18 mouse cellular contexts compared by ENCODE assay signal in genomic region chr17:86414608-86415007, GRCm38 (mm10).
DNase-seq lines count a peak whose midpoint lies in the region; ATAC-seq and TF ChIP-seq lines count a peak whose summit lies in the region.
"Had no signal": no experiment of that assay in that cellular context is flagged by ENCODE, and none has a peak within 500 bp of the region (broad histone marks: within the 10 kb centered on the region; RNA-seq: fewer than 3 reads in every experiment).

No protein-coding gene starts in this region.

- DNase-seq in hindbrain, embryonic 11.5 days (ENCODE audit: low spot score) = peak; percentile 64
- DNase-seq in hindbrain, embryonic 14.5 days (ENCODE audit: low spot score) = no peak
- DNase-seq in brain, embryonic 14.5 days (ENCODE audit: low read depth) = peak; percentile 52
- peak; percentile 73 for DNase-seq in embryo, embryonic 11 days
- DNase-seq in midbrain, embryonic 11.5 days (ENCODE audit: low spot score, missing footprints) = peak; percentile 96
- no peak for DNase-seq in urinary bladder, adult 18-20 months (ENCODE audit: low spot score in 2 of 2)
- DNase-seq in layer of hippocampus, adult 8-10 months (ENCODE audit: low spot score in 2 of 2) = no peak
- DNase-seq in adrenal gland, postnatal 25 days = no peak
- DNase-seq: cerebellum, adult 9-11 months; gastrocnemius, postnatal 14 days; heart, postnatal 10 days; lung, postnatal 10 days; right cerebral cortex, postnatal 14 days had no signal

- no peak overlapping the region for H3K9ac ChIP-seq in hindbrain, embryonic 11.5 days (ENCODE audit: low read depth, low read length)
- no peak overlapping the region for H3K9ac ChIP-seq in hindbrain, embryonic 14.5 days
- no peak overlapping the region for H3K9ac ChIP-seq in midbrain, embryonic 11.5 days (ENCODE audit: low read length)
- H3K9ac ChIP-seq: embryonic facial prominence, embryonic 13.5 days; liver, embryonic 14.5 days; neural tube, embryonic 13.5 days had no signal

- no peak for TF ChIP-seq POLR2A in brain, embryonic 14.5 days (IDR thresholded peaks at IDR 0.05; ENCODE audit: borderline replicate concordance, extremely low read depth, insufficient read depth, insufficient read length, poor library complexity, severe bottlenecking)

- 0 out of 2 replicates have a peak overlapping the region, but pooled peaks have one; percentile 5 for H3K4me2 ChIP-seq in hindbrain, embryonic 11.5 days (replicated peaks; ENCODE audit: low read depth, low read length)
- no peak overlapping the region for H3K4me2 ChIP-seq in hindbrain, embryonic 14.5 days (replicated peaks)
- no peak overlapping the region for H3K4me2 ChIP-seq in midbrain, embryonic 11.5 days
- H3K4me2 ChIP-seq: embryonic facial prominence, embryonic 13.5 days; neural tube, embryonic 13.5 days had no signal

- 48% methylated on average over 8 of the region's 8 CpGs for WGBS in hindbrain, embryonic 11.5 days
- WGBS in hindbrain, embryonic 14.5 days = 37% methylated on average over 8 of the region's 8 CpGs
- WGBS in midbrain, embryonic 11.5 days = 45% methylated on average over 8 of the region's 8 CpGs

- H3K36me3 ChIP-seq in hindbrain, embryonic 11.5 days (ENCODE audit: control insufficient read depth, insufficient read depth, low read length) = no peaks in the 10 kb centered on the region
- H3K36me3 ChIP-seq in hindbrain, embryonic 14.5 days (replicated peaks; ENCODE audit: control insufficient read depth, insufficient read depth) = no peaks in the 10 kb centered on the region
- H3K36me3 ChIP-seq in midbrain, embryonic 11.5 days (ENCODE audit: control insufficient read depth, insufficient read depth, low read length) = no peaks in the 10 kb centered on the region
- H3K36me3 ChIP-seq: embryonic facial prominence, embryonic 13.5 days; neural tube, embryonic 13.5 days had no signal

- H3K4me3 ChIP-seq in hindbrain, embryonic 11.5 days (ENCODE audit: low read depth, low read length) = no peak overlapping the region
- no peak overlapping the region for H3K4me3 ChIP-seq in hindbrain, embryonic 14.5 days (replicated peaks; ENCODE audit: low read length)
- no peak overlapping the region for H3K4me3 ChIP-seq in midbrain, embryonic 11.5 days (ENCODE audit: low read depth, low read length)
- H3K4me3 ChIP-seq: embryonic facial prominence, embryonic 13.5 days; neural tube, embryonic 13.5 days had no signal

- no peak overlapping the region for H3K27ac ChIP-seq in hindbrain, embryonic 11.5 days (ENCODE audit: low read depth, low read length)
- H3K27ac ChIP-seq in hindbrain, embryonic 14.5 days = no peak overlapping the region
- H3K27ac ChIP-seq in midbrain, embryonic 11.5 days (ENCODE audit: low read depth, low read length) = no peak overlapping the region
- H3K27ac ChIP-seq: embryonic facial prominence, embryonic 13.5 days; liver, embryonic 14.5 days; neural tube, embryonic 13.5 days had no signal

- H3K4me1 ChIP-seq in hindbrain, embryonic 11.5 days (replicated peaks; ENCODE audit: control insufficient read depth, insufficient read depth, low read length) = peaks cover 5% of the 10 kb centered on the region; the same call in 1 of the 2 replicates
- H3K4me1 ChIP-seq in hindbrain, embryonic 14.5 days (replicated peaks; ENCODE audit: control insufficient read depth, insufficient read depth, low read length) = peaks cover 36% of the 10 kb centered on the region
- H3K4me1 ChIP-seq in midbrain, embryonic 11.5 days (ENCODE audit: control insufficient read depth, insufficient read depth, low read length) = peaks cover 19% of the 10 kb centered on the region

- peak; percentile 79 for ATAC-seq in hindbrain, embryonic 11.5 days (ENCODE audit: low FRiP score)
- ATAC-seq in hindbrain, embryonic 14.5 days (ENCODE audit: low FRiP score) = no peak
- peak; percentile 82 for ATAC-seq in midbrain, embryonic 11.5 days (ENCODE audit: low FRiP score)
- ATAC-seq: activated CD4-positive, CD25-positive, alpha-beta regulatory T cell, adult 4 months; Patski had no signal

- H3K9me3 ChIP-seq in hindbrain, embryonic 11.5 days (ENCODE audit: control insufficient read depth, low read length) = no peaks in the 10 kb centered on the region
- no peaks in the 10 kb centered on the region for H3K9me3 ChIP-seq in hindbrain, embryonic 14.5 days (ENCODE audit: control insufficient read depth, low read length)
- H3K9me3 ChIP-seq in midbrain, embryonic 11.5 days (ENCODE audit: control insufficient read depth, low read length) = no peaks in the 10 kb centered on the region
- H3K9me3 ChIP-seq: embryonic facial prominence, embryonic 13.5 days; neural tube, embryonic 13.5 days had no signal

- no peaks in the 10 kb centered on the region for H3K27me3 ChIP-seq in hindbrain, embryonic 11.5 days (ENCODE audit: control insufficient read depth, insufficient read depth, low read length)
- no peaks in the 10 kb centered on the region for H3K27me3 ChIP-seq in hindbrain, embryonic 14.5 days (ENCODE audit: control insufficient read depth, insufficient read depth, low read length)
- peaks cover 12% of the 10 kb centered on the region for H3K27me3 ChIP-seq in midbrain, embryonic 11.5 days (ENCODE audit: control insufficient read depth, insufficient read depth, low read length)
- H3K27me3 ChIP-seq: embryonic facial prominence, embryonic 13.5 days; neural tube, embryonic 13.5 days; Patski had no signal

- no peak for TF ChIP-seq CTCF in brain, embryonic 14.5 days (IDR thresholded peaks at IDR 0.05; ENCODE audit: borderline replicate concordance, extremely low read depth, insufficient read depth, insufficient read length)

Comparison
In these comparisons a context has a peak if more than half of its experiments do, and no peak if none do; other contexts are left out.
1. DNase-seq: peak in hindbrain, embryonic 11.5 days (single experiment), brain, embryonic 14.5 days (single experiment), embryo, embryonic 11 days (single experiment) and midbrain, embryonic 11.5 days (single experiment); none in hindbrain, embryonic 14.5 days (single experiment), urinary bladder, adult 18-20 months (0 of 2), layer of hippocampus, adult 8-10 months (0 of 2) and adrenal gland, postnatal 25 days (single experiment).